Mouse (Mus musculus) neural tube, embryonic 10.5 days (tissue): ENCODE measurements around the gene Tmem198.

Experiments used
- DNase-seq: peaks from one replicate; pipeline ENCODE4 v3.0.0-alpha.2; 2017; ENCODE audit warnings: low spot score; ENCODE audit errors: extremely low spot score

Tmem198 gene

DNA sequence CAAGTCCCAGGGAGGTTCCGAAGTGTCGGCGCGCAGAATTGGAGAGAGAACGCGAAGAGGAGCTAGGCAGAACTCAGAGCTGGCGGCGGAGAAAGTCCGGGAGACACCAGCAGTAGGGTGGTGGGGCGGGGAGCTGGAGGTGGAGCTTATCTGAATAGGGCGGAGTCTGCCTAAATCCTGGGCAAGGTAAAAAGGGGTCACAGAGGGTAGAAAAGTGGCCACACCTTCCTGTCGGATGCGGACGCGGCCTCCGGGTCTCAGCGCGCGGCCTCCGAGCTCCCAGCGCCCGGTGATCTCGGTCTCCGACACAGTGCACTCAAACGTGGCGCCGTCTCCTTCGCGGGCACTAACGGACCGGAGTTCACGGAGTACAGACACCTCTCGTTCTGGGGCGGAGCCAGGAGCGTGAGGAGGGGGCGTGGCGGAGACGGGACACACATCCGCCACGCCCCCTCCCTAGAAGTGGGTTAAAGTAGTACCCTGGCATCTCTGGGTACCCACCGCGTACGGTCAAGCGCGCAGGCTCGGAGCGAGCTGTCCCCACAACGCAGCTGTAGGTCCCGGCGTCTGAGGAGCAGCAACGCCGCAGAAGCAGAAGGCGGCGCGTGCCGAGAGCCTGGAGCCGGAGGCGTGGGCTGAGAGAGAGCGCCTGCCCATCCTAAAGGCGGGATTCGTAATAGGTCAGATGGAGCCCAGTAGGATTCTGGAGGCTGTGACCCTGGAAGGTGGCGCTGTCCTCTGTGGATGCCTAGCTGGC lies 8.3 kb downstream of the Tmem198 start:
- DNase-seq: peak; percentile 87

GRCm38 (mm10) chr1:75490785-75491551 lies 11.6 kb downstream of the Tmem198 start:
- DNase-seq: no peak

DNA sequence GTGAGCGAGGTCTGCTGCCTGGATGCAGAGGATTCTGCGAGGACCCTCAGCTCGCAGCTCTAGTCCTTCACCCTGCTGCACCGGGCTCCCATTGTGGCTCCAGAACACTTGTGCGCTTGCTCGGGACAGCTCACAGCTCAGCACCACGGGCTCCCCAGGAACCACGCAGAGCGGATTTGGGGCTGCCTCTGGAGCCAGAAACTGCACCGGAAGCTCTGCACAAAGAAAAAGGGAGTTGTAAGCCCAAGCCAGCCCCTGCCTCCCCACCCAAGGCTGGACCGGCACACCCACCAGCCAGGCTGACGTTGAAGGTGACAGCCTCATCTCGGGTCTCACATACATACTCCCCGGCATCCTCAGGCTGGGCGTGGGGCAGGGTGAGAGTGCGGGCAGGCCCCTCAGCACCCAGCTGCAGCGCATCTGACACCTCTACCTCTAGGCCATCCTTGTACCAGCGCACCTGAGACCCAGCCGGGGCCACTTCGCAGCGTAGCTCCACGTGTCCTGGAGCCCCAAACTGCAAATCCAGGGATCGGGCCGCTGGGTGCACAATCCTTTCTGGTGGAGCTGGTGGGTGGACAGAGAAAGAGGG lies 13.3 kb downstream of the Tmem198 start:
- DNase-seq: no peak

DNA sequence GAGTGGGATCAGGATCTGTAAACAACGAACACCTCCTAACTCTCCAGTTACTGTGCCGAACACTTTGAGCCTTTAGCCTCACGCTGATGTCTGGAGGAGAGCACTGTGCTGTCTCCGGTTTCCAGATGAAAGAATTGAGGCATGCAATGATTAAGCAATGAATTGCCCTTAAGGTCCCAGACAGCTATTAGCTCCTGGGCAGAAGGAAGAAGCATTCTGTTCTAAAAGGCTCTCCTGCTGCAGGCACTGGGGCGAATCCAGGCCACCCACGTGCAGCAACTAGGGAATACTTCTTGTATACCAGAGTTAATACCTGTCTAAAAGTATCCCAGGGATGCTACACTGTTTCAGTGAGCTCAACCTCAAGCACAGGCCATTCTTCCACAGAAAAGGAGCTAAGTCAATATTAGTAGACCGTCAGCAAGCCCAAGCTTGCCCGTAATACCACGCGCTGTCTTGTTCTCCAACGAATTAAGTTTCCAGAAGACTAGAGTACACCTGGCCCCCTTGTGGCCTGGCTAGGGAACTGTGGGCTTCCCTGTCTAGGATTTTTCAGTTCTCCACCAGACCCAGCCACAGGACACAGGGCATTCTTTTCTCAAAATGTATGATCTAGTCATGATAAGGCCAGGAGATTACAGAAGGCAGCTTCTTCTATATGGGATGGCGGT lies 15.7 kb downstream of the Tmem198 start:
- peak; percentile 47 for DNase-seq

GRCm38 (mm10) chr1:75498897-75499296 lies 19.6 kb downstream of the Tmem198 start:
- DNase-seq: no peak

DNA sequence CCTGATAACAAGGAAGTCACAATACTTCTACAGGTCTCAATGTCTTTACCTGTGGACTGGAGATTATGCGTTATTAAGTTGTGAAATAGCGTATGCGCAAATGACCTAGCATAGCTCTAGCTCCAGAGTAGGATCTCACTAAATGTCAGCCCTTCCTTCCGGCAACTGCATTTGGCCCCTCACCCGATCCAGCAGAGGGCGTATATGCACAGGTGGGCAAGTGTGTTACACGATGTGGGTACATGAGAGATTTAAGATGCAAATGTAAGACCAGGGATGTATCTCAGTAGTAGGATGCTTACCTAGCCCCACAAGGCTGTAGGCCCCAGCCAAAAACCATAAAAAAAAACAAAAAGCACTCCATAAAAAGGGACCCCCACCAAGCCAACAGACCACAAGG lies 20.1 kb downstream of the Tmem198 start:
- no peak for DNase-seq

- DNase-seq: no peak
Measured at GRCm38 (mm10) chr1:75501905-75502304, 22.6 kb downstream of the Tmem198 start.

DNA sequence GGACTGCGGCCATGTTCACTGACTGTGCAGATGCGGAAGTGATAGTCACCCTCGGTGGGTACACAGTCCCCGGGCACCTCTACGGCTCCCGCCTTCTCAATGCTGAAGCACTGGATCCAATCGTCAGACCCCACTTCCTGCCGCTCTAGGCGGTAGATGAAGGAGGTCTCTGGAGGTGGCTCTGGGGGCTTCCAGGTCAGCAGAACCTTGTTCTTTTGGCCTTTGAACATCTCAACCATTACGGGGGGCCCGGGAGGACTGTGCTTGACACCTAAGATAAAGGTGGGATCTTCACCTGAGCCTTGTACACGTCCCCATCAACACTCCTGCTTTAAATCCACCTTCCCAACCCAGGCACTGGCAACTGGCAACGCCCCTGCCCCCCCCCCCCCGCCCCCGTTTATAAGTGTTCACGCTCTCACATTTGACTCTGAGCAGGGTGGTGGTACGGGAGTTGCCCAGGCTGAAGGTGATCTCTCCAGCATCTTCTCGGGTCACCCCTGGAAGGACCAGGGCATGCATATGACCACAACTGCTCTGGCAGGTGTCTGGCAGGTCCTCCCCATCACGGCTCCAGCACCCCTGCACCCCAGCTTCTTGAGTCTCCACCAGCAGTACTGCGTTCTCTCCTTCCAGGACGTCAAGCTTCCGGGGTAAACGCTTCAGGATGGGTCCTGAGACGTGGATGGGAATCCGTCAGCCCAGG lies 23.8 kb downstream of the Tmem198 start:
- no peak for DNase-seq

DNA sequence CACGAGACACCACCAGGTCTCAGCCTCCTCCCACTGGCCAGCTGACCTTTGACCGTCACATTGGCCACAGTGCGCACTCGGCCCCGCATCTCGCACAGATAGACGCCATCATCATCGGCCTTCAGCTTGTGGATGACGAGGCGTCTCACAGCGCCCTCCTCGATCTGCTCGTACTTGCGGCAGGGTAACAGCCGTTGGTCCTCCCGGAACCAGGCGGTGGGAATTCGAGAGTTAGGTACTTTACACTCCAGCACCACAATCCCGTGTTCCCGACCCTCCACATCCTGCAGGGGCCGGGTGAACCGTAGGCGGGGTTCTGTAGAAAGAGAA lies 24.3 kb downstream of the Tmem198 start:
- DNase-seq: no peak

GRCm38 (mm10) chr1:75504256-75505045 lies 25.1 kb downstream of the Tmem198 start:
- DNase-seq: no peak

DNA sequence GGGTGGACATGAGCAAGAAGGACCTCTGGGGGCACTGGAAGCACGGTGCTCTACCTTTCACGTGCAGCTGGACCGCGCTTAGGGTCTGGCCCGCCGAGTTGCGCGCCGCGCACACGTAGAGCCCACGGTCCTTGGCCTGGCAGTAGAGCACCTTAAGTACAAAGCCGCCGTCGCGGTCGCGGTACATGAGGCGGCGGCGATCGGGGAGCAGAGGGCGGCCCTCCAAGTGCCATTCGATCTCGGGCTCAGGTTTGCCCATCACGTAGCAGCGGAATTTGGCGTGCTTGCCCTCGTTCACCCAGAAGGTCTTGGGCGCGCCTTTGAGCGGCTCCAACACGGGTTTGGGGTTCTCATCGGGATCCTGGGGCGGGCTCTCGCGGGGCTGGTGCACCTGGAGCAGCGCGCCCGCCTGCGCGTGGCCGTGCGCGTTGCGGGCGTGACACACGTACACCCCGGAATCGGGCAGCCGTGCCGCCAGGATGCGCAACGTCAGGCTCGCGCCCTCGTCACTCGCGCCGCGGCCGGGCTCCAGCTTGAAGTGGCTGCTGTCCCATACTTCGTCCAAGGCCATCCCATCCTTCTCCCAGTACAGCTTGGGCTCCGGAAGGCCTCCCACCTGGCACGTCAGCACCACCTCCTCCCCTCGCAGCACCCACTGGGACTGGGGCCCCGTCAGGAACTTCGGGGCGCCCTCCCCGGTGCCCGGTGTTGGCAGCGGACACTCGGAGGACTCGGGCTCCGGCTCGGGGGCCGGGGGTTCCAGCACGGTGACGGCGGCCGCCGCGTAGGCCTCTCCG lies 26.0 kb downstream of the Tmem198 start:
- peak; percentile 74 for DNase-seq

DNA sequence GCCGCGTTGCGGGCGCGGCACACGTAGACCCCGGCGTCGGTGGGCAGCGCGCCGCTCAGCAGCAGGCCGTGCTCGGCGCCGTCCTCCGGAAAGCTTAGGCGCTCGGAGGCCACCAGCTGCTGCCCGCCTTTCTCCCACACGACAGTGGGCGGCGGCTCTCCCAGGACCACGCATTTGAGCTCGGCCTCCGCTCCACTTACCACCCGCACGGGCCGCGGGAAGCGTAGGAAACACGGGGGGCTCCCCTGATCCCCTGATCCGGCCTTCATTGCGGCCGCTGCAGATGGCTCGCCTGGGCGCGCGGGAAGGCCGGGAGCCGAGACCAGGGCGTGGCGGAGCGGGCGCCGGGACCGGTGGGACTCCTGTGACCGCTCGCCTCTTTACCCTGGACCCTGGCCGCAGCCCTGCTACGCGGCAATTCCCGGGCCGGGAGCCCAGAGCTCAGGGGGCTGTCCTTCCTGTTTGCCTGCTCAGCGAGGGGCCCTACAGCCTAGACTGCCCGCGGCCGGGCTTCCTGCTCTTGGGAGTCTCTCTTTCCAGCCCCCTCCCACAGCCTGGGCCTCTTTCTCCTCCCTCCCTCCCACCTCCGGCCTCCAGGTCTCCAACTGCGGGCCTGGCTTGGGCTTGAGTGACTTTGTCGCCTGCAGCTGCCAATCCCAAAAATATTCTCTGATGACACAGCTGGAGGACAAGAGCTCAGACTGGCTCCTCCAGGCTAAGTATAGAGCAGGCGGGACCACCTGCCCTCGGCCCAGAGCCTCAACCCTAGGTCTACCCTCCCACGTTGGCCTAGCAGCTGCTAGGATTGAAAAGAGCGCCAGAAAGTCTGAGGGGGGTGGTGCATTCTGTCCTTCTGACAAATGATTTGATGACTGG lies 26.9 kb downstream of the Tmem198 start, which contains the start of gene Obsl1:
TSS of gene Obsl1 (minus strand) at position 497 of the 876 bp plus-strand sequence.
- peak; percentile 85 for DNase-seq

- DNase-seq: no peak
Measured at GRCm38 (mm10) chr1:75507006-75507405, 27.7 kb downstream of the Tmem198 start, which contains the start of gene Inha. Gene Inha, plus strand, starts transcription at chr1:75507077.

GRCm38 (mm10) chr1:75509586-75509985 lies 30.3 kb downstream of the Tmem198 start:
- DNase-seq: no peak

- DNase-seq: no peak
Measured at GRCm38 (mm10) chr1:75510154-75510553, 30.8 kb downstream of the Tmem198 start.

DNA sequence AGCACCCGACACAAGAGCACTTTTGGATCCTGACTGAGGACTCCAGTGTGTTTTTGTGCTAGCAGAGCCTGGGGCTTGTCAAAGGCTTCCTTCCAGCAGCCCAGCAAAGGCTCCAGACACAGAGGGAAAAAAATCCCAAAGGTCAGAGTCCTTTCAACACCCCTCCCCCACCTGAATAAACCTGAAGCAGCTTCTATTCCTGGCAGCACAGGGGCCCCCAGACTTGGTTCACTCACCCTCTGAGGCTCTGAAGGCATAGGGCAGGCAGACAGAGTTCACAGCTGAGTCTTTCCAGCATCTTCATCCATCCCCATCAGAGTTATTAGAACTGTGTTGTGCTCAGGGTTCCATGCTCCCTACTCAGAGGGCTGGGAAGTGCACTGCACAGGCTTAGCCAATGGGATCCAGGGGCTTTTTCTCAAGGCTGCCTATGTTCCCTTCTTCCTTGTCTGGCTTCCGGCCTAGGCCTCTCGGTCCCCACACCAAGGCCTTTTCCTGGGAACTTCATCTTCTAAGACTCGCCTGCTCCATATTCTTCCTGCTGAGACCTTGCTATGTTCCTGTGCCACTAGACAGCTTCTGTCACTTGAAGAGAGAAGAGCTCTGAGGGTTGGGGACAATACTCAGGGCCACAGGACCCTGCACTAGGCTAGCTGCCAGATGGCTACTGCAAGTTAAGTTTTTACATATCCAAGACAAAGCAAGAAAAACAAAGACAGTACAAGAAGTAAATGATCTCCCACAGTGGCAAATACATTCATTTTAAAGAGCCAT lies 32.3 kb downstream of the Tmem198 start:
- no peak for DNase-seq

DNA sequence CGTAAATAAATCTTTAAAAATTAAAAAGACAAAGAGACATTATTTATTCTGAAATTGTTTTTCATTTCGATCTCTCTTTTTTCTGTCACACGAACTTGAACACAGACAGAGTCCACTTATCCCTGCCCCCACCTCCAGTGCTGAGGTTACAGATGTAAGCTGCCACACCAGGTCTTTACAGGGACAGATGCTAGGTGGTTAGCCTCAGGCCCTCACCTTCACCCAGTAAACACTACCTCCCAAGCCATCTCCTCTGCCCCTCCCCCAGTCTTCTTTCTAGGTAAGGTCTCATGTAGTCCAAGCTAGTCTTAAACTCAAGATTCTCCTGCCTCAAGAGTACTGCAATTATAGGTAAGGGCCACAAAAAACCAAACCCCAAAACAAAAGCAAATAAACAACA lies 33.2 kb downstream of the Tmem198 start:
- no peak for DNase-seq
